Mouse (Mus musculus): ENCODE results near the gene Celf5. TPM values are rescaled to one million over a fixed set of nuclear protein-coding genes. Genes with fewer than 3 reads are reported as not detected.

Celf5 gene
- total RNA-seq, 2 experiments from 2014 or later = not detected

- ATAC-seq (replicated peaks; ENCODE audit: poor library complexity) = peak; percentile 15; the same call in 1 of the 2 replicates
Observed at GRCm38 (mm10) chr10:81498316-81499249, 16.1 kb upstream of the Celf5 start.

GRCm38 (mm10) chr10:81497401-81498270 lies 15.1 kb upstream of the Celf5 start:
- ATAC-seq (replicated peaks; ENCODE audit: poor library complexity) = peak; percentile 30

DNA sequence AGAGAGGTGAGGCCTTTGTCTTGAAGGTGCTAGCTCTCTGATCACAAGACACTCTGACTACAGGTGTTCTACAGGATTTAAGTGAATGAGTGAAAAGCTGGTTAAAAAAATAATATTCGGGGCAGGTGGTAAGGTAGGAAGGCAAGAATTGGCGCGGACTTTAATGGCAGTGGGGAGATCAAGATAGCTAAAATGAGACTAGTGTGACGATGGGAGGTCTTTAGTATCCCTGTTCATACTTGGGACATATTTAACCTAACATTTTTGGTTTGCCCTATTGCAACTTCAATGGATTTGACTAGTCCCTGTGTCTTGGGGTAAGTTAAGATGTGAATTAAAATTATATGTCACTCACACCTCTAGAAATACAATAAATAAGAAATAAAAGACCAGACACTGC lies 14.5 kb upstream of the Celf5 start:
- ATAC-seq (replicated peaks; ENCODE audit: poor library complexity) = no peak

GRCm38 (mm10) chr10:81496264-81496901 lies 13.9 kb upstream of the Celf5 start, which contains the start of gene Ncln:
Gene Ncln (minus strand): TSS chr10:81496392.
- ATAC-seq (replicated peaks; ENCODE audit: poor library complexity) = peak; percentile 65

DNA sequence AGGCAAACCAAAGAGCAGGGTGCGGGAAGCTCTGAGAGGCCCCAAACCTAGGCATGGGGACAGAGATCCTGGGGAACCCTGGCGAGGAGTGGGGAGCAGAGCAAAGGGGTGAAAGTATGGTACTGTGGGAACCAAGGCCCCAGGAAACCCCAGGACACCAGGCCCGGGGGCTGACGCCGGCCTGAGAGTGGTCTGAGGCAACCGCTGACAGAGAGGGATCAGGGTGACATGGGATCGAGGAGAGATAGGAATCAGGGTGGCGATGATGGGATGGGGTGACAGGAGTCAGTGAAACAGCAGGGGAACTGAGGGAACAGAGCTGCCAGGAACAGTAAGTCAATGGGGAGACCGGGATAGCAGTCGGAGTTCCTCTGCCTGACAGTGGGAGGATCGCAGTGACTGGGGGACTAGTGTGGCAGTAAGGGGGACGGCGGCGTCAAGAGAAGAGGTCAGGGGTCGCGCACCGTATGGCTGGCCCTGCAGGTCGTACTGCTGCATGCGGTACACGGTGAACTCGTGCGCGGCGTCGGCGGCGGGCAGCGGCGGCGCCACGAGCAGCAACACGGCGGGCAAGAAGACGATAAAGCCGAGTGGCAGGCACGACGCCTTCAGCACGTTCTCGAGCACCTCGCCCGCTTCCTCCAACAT lies 13.2 kb upstream of the Celf5 start:
- ATAC-seq (replicated peaks; ENCODE audit: poor library complexity) = no peak

DNA sequence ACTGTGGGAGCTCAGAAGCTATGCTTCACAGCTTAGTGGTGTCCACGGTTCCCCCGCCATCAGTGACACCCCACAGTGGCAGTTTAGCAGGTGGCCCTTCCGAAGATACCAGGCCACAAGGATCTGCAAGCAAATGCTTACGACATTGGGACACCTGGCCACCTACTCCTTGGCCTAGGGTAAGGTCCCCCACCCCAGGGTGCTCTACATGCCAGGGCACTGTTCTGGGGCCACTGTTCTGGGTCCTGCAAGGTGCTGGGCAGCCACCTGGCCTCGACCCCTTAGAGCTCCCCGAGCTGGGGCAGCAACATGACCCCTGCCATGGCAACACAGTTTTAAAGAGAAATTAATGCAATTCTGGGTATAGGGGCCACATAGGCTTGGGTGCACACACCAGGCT lies 12.6 kb upstream of the Celf5 start:
- ATAC-seq (replicated peaks; ENCODE audit: poor library complexity) = no peak

- peak; percentile 24 for ATAC-seq (replicated peaks; ENCODE audit: poor library complexity)
Observed at GRCm38 (mm10) chr10:81494260-81495041, 11.9 kb upstream of the Celf5 start.

DNA sequence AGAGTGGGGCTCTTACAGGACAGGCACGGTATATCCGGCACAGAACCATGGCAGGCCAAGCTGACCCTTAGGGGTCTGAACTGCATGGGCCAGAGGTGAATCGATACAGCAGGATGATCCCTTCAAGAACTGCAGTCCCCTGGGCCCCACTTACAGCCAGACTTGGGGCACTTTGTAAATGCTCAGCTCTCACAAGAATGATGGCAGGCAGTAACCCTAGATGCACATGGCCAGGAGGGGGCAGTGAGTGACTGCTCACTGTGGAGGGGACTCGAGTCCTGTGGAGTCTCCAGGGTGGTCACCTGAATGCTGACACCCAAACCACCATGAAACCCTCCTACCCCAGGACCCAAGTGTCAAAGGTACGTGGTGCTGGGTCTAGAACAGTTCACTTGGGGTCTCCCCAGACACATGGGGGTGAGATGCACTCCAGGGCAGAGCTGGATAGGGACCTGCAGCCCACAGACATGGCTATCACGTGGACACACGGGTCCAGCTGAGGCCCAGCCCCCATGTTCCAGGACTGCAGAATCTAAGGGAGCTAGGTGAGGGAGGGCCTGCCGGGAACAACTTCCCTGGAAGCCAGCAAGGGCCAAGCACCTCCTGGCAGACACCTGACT lies 11.2 kb upstream of the Celf5 start:
- no peak for ATAC-seq (replicated peaks; ENCODE audit: poor library complexity)

GRCm38 (mm10) chr10:81492606-81493240 lies 10.2 kb upstream of the Celf5 start:
- ATAC-seq (replicated peaks; ENCODE audit: poor library complexity) = no peak

- no peak for ATAC-seq (replicated peaks; ENCODE audit: poor library complexity)
Observed at GRCm38 (mm10) chr10:81491018-81491417, 8.5 kb upstream of the Celf5 start.

GRCm38 (mm10) chr10:81489941-81490340 lies 7.4 kb upstream of the Celf5 start:
- ATAC-seq (replicated peaks; ENCODE audit: poor library complexity) = no peak

GRCm38 (mm10) chr10:81488081-81488480 lies 5.6 kb upstream of the Celf5 start:
- ATAC-seq (replicated peaks; ENCODE audit: poor library complexity) = no peak

DNA sequence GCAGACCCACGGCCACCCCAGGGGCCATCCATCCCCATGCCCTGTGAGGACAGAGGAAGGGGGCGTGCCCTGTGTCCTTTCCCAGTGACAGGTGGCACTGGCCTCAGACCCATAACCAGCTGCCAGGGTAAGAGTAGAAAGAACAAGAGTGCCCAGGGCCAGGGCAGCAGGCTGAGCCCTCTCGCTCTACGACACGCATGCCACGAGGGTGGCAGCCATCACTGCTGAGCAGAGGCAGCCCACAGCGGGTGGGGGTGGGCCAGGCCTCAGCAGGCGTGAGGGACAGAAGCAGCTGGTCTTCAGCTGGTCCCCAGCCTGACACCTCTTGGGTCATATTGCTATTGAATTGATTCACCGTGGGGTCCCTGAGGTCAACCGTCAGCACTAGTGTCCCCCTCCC lies 4.0 kb upstream of the Celf5 start:
- no peak for ATAC-seq (replicated peaks; ENCODE audit: poor library complexity)

- peak; percentile 48 for ATAC-seq (replicated peaks; ENCODE audit: poor library complexity)
Observed at GRCm38 (mm10) chr10:81485479-81486018, 3.0 kb upstream of the Celf5 start.

DNA sequence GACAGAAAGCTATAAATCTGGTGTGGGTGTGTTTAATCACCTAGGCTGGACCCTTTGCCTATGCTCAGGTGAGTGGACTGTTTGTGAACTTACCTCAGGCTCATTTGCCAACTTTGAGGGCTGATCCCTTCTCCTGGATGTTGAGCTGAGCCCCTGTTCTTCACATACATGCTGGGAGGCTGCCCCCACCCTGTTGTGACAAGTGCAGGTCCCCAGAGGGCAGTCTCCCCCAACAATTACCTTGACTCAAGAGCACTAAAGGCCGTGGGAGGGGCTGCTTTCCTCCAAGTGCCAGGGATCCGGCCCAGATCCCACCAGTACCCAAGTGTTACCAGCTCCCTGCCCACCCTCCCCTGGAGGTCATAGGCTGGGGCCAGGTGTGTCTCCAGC lies 2.5 kb upstream of the Celf5 start:
- peak; percentile 26 for ATAC-seq (replicated peaks; ENCODE audit: poor library complexity)

DNA sequence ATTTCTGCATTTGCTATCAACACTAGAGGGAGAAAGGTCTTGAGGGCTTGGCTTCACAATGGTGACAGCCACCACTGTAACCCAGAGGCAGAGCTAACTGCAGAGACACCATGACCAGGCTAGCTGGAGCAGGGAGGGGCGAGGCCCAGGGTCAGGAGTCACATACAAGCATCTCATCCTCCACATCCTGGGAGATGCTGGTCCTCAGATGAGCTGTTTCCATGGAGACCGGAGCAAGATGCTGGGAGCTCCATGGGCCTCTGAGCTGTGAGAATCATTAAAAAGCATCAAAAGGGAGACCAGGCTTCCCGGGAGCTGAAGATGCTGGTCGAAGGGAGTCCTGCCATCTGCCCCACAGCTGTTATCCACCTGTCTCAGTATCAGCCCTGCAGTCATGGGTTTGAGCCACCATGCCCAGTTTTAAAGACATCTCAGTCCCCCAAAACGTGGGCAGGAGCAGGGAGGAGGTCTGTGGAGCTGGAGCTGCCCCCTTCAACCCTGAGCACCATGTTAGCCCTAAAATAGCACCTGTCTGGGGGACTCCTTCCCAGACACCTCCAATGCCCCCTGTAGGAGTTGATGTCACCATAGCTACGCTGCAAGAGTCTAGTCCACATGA lies 2.0 kb upstream of the Celf5 start:
- no peak; the same call in 1 of the 2 replicates for ATAC-seq (replicated peaks; ENCODE audit: poor library complexity)

- peak; percentile 58 for ATAC-seq (replicated peaks; ENCODE audit: poor library complexity)
Observed at GRCm38 (mm10) chr10:81483983-81484382, 1.5 kb upstream of the Celf5 start.
